Mouse (Mus musculus): ENCODE results near the gene 1700029J07Rik. TPM values are rescaled to one million over a fixed set of nuclear protein-coding genes. Genes with fewer than 3 reads are reported as not detected.

The 1700029J07Rik gene
- total RNA-seq (2023): 0.67 TPM

DNA sequence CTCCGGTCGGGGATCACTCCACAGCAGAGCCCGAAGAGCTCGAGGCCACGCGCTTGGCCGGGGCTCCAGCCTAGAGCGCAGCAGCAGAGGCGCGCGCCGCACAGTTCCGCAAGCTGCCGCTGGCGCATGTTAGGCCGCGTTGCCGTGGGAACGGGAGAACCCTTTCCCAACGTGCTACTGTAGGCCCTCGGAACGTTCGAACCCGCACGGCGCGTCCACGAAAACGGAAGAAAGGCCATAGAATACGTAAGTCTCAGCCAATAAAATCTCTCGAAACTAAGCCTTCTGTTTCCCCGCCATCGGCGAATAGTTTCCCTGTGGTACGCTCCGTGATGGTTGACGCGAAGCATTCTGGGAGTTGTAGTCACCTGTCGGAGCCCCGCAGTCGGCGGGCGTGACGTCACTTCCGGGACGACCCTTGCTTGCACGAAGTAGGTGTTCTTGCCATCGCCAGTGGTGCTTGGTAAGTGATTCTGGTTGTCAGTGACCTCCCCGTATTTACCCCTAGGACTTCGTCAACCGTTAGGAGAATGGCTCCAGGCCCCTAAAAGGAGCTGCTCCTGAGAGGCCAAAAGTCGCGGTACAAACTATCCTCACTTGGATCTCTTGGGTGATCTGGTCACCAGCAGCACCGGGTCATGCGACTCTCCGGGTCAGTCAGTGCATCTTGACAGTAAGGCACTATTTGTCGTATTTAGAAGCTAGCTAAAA is at the start of gene 1700029J07Rik, which contains the start of gene Ufsp2:
TSS of gene 1700029J07Rik (minus strand) at position 127 of the 711 bp plus-strand sequence.
TSS of gene Ufsp2 (plus strand) at position 403 of the 711 bp plus-strand sequence.

GRCm38 (mm10) chr8:46005596-46005995 is 30.5 kb upstream of the 1700029J07Rik start, which contains the start of gene Ankrd37:
Gene Ankrd37 (minus strand): TSS chr8:46005707.

GRCm38 (mm10) chr8:45999138-45999783 is 24.2 kb upstream of the 1700029J07Rik start, which contains the start of gene Lrp2bp:
Gene Lrp2bp (plus strand): TSS chr8:45999303.

GRCm38 (mm10) chr8:45934582-45935014 is 40.5 kb downstream of the 1700029J07Rik start, which contains the start of gene Ccdc110:
Gene Ccdc110 (plus strand): TSS chr8:45934619.

Other genes with a start within 250 kb of the 1700029J07Rik start
- not detected for gene Pdlim3, start 89.8 kb downstream of the 1700029J07Rik start, total RNA-seq (2023)
- not detected for gene Ccdc110, start 40.6 kb downstream of the 1700029J07Rik start, total RNA-seq (2023)
- 11.4 TPM for gene Ufsp2, start 276 bp upstream of the 1700029J07Rik start, total RNA-seq (2023)
- not detected for gene Lrp2bp, start 24.1 kb upstream of the 1700029J07Rik start, total RNA-seq (2023)
- 3.8 TPM for gene Ankrd37, start 30.5 kb upstream of the 1700029J07Rik start, total RNA-seq (2023)
- 16.8 TPM for gene Cfap97, start 176.5 kb upstream of the 1700029J07Rik start, total RNA-seq (2023)
- gene Snx25, start 176.9 kb upstream of the 1700029J07Rik start, total RNA-seq (2023): 21.5 TPM
- 42.7 TPM for gene Slc25a4, start 236.0 kb upstream of the 1700029J07Rik start, total RNA-seq (2023)